Mouse (Mus musculus) limb, embryonic 11.5 days (tissue): ENCODE measurements around the gene Fam161a. TPM values are rescaled to one million over a fixed set of nuclear protein-coding genes. Genes with fewer than 3 reads are reported as not detected.
"Not testable (repeated sequence)": the region's sequence is repeated elsewhere in the genome, so short reads cannot be mapped to it uniquely, and the experiment has no call there.

ENCODE experiments used
- ATAC-seq: fragments of 200-750 bp; cut with Nextera tagmentation; 2 replicates; pipeline ENCODE4 v1.8.0; 2017; ENCODE audit warnings: low read depth; ENCODE audit not compliant: insufficient number of reproducible peaks, low FRiP score, low TSS enrichment
- DNase-seq: peaks from one replicate; pipeline ENCODE4 v3.0.0-alpha.2; 2015; ENCODE audit warnings: low spot score
- H3K27ac ChIP-seq: fragments of 300-500 bp; sonication (generic); replicated peaks from 2 replicates; pipeline ENCODE4 v1.5.1; 2014; ENCODE audit warnings: low read depth, mild to moderate bottlenecking, low read length
- H3K27me3 ChIP-seq: fragments of 300-500 bp; sonication (generic); 2 replicates; pipeline ENCODE4 v1.6.1; 2014; ENCODE audit warnings: mild to moderate bottlenecking, low read length, mixed read lengths; ENCODE audit not compliant: control insufficient read depth, insufficient read depth
- H3K36me3 ChIP-seq: fragments of 300-500 bp; sonication (generic); 2 replicates; pipeline ENCODE4 v1.6.1; 2014; ENCODE audit warnings: mild to moderate bottlenecking, low read length, moderate library complexity, mixed read lengths; ENCODE audit not compliant: control insufficient read depth, insufficient read depth
- H3K4me1 ChIP-seq: fragments of 300-500 bp; sonication (generic); 2 replicates; pipeline ENCODE4 v1.6.1; 2014; ENCODE audit warnings: low read length, mixed read lengths; ENCODE audit not compliant: control insufficient read depth, insufficient read depth
- H3K4me2 ChIP-seq: fragments of 300-500 bp; sonication (generic); 2 replicates; pipeline ENCODE4 v1.6.1; 2014; ENCODE audit warnings: low read depth, mild to moderate bottlenecking, moderate library complexity; ENCODE audit not compliant: severe bottlenecking
- H3K4me3 ChIP-seq: fragments of 300-500 bp; sonication (generic); 2 replicates; pipeline ENCODE4 v1.5.1; 2014; ENCODE audit warnings: low read depth, low read length
- H3K9ac ChIP-seq: fragments of 300-500 bp; sonication (generic); 2 replicates; pipeline ENCODE4 v1.6.1; 2014; ENCODE audit warnings: mild to moderate bottlenecking, low read length
- H3K9me3 ChIP-seq: fragments of 300-500 bp; sonication (generic); 2 replicates; pipeline ENCODE4 v1.6.1; 2016; ENCODE audit warnings: low read length; ENCODE audit not compliant: control insufficient read depth
- WGBS: fragments of 180-500 bp; shearing (Covaris S2); extraction: QIAGEN DNeasy Blood & Tissue Kit; methylation state at CpG from one replicate; pipeline ENCODE4 v1.1.7; 2014; 5-methylcytosine and 5-hydroxymethylcytosine counted together
- polyA plus RNA-seq: library from polyadenylated mRNA; unstranded; fragments of >200 nt; fragmentation: Nextera tagmentation; extraction: Ambion mirVana; gene quantifications from 2 replicates; pipeline ENCODE4 v1.2.1, GENCODE M21; 2014

The Fam161a gene
- polyA plus RNA-seq, 1 experiment from 2014 or later: 2.5 TPM

DNA sequence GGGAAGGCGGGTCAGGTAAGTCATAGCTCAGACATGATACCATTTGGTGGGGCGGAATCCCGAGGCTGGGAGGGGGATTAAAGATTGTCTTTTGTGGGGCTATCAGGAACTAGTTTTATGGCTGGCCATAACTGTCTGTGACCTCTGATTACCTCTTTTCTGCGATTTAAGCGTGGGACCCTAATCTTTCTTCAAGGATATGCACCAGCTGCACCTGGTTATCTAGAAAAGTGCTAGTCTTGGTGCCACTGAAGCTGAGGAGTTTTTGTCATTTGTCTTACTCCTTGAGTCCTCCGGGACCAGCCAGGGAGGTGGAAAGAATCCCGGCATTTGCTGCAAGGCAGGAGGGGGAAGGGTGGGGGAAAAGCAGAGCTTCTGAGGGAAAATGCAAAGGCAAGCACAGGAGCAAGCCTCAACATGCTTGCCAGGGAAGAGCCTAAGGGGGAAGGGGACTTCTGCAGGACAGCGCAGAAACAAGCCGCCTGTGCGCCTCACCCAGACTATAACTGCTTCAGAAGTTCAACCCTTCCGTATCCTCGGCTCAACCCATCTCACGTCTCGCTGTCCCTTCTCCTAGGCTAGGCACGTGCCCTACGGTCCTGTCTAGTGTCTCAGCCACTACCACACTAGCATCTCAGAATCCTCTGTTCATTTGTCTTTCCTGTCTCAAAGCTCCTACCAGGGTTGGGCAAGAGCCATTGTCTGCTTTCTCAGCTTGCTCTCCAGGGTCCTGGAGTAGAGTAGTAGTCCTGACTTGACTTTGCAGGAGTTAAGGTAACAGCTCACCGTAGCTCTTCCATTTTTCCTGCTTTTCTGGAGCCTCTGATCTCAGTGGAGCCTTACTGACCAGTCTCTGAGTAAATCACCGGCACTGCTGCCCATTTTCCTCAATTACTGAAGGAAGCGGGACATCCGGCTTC, 40.6 kb downstream of the Fam161a start:
- H3K27ac ChIP-seq: no peak overlapping the region
- H3K4me3 ChIP-seq: no peak overlapping the region
- no peaks in the 10 kb centered on the region for H3K36me3 ChIP-seq
- H3K9me3 ChIP-seq: no peaks in the 10 kb centered on the region
- no peaks in the 10 kb centered on the region for H3K4me1 ChIP-seq
- no peaks in the 10 kb centered on the region for H3K27me3 ChIP-seq
- 20% methylated on average over 20 of the region's 20 CpGs for WGBS
- ATAC-seq (no peak), DNase-seq (peak; percentile 38)
- H3K4me2 ChIP-seq: peak overlapping the region; percentile 25; the same call in 1 of the 2 replicates
- no peak overlapping the region for H3K9ac ChIP-seq

DNA sequence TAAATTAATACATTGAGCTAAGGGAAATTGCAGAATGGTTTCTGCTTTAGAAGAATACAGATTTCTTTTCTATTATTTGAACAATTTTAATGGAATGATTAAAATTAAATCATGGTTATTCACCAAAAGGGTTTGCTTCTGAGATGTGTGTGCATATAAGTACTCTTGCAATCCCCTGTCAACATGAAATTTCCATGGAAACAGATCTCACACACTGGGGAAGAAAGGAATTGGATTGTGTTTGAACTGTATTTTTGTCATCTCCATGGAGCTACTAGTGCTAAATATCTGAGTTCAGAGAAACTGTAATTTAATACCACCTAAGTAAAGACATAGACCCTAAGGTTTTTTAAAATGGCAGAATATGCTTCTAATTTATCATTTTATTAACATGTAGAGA, 42.3 kb downstream of the Fam161a start:
- H3K9ac ChIP-seq: no peak overlapping the region

GRCm38 (mm10) chr11:23052353-23052752, 45.0 kb downstream of the Fam161a start:
- H3K27me3 ChIP-seq: no peaks in the 10 kb centered on the region
- no peak overlapping the region for H3K27ac ChIP-seq
- DNase-seq (no peak), ATAC-seq (no peak)
- no peaks in the 10 kb centered on the region for H3K36me3 ChIP-seq
- H3K4me3 ChIP-seq: no peak overlapping the region
- H3K4me2 ChIP-seq: no peak overlapping the region
- 73% methylated on average over 4 of the region's 4 CpGs for WGBS
- no peaks in the 10 kb centered on the region for H3K9me3 ChIP-seq
- no peak overlapping the region for H3K9ac ChIP-seq
- H3K4me1 ChIP-seq: no peaks in the 10 kb centered on the region

More for the DNA sequence above, 42.3 kb downstream of the Fam161a start:
- Histone ChIP-seq H3K4me2 (no peak overlapping the region), H3K27ac (no peak overlapping the region), H3K4me3 (no peak overlapping the region), H3K4me1 (no peaks in the 10 kb centered on the region), H3K36me3 (no peaks in the 10 kb centered on the region), H3K27me3 (no peaks in the 10 kb centered on the region), H3K9me3 (no peaks in the 10 kb centered on the region)
- ATAC-seq (no peak), DNase-seq (no peak)

GRCm38 (mm10) chr11:23063153-23063552, 55.8 kb downstream of the Fam161a start:
- Histone ChIP-seq H3K4me3 (no peak overlapping the region), H3K4me2 (no peak overlapping the region), H3K36me3 (no peaks in the 10 kb centered on the region), H3K9me3 (no peaks in the 10 kb centered on the region), H3K4me1 (no peaks in the 10 kb centered on the region), H3K27me3 (no peaks in the 10 kb centered on the region), H3K9ac (no peak overlapping the region), H3K27ac (no peak overlapping the region)
- no peak for DNase-seq
- WGBS: 82% methylated on average over 6 of the region's 6 CpGs
- no peak for ATAC-seq

DNA sequence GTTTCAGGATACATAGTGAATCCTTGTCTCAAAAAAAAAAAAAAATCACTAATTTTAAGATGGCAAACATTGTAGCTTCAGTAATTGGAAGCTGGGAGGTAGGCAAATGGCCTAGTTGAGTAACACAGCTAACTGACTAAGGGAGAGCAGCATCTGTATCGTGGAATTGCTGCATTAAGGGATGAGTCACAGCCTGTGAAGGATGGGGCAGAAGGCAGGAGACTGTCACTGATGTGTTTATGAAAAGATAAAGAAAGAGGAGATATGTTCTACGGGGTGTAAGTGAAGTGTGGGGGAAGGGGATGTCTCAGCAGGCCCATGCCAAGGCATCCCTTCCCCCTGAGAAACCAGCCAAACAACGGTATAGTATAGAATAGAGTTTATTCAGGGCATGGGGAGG, 56.5 kb downstream of the Fam161a start:
- Histone ChIP-seq H3K36me3 (no peaks in the 10 kb centered on the region), H3K4me2 (no peak overlapping the region), H3K9me3 (no peaks in the 10 kb centered on the region), H3K4me3 (no peak overlapping the region), H3K27me3 (no peaks in the 10 kb centered on the region), H3K27ac (no peak overlapping the region), H3K4me1 (no peaks in the 10 kb centered on the region), H3K9ac (no peak overlapping the region)
- DNase-seq (no peak), ATAC-seq (no peak)
- WGBS: 66% methylated on average over 3 of the region's 3 CpGs

DNA sequence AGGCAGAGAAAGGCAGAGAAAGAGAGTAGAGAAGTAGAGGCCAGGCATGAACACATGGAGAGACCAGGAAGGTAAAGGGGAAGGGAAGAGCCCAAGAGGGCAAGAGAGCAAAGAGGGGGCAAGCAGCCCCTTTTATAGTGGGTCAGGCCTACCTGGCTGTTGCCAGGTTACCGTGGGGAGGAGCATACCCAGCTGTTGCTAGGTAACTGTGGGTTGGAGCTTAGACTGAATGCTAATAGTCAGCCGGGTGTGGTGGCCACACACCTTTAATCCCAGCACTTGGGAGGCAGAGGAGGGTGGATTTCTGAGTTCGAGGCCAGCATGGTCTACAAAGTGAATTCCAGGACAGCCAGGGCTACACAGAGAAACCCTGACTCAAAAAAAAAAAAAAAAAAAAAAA, 56.9 kb downstream of the Fam161a start:
- DNase-seq: not testable (repeated sequence)

GRCm38 (mm10) chr11:23065167-23065668, 57.9 kb downstream of the Fam161a start:
- Histone ChIP-seq H3K9ac (no peak overlapping the region), H3K4me1 (no peaks in the 10 kb centered on the region), H3K27me3 (no peaks in the 10 kb centered on the region), H3K27ac (no peak overlapping the region), H3K4me3 (no peak overlapping the region), H3K9me3 (no peaks in the 10 kb centered on the region), H3K36me3 (no peaks in the 10 kb centered on the region), H3K4me2 (no peak overlapping the region)
- 90% methylated on average over 2 of the region's 2 CpGs for WGBS
- no peak for ATAC-seq
- no peak for DNase-seq

More for the DNA sequence above, 56.9 kb downstream of the Fam161a start:
- H3K9me3 ChIP-seq, H3K27ac ChIP-seq, ATAC-seq, H3K27me3 ChIP-seq, H3K4me3 ChIP-seq, H3K9ac ChIP-seq, H3K4me1 ChIP-seq, H3K36me3 ChIP-seq, H3K4me2 ChIP-seq: not testable (repeated sequence)
- 49% methylated on average over 3 of the region's 3 CpGs for WGBS

GRCm38 (mm10) chr11:23067395-23068136, 60.2 kb downstream of the Fam161a start:
- under 1% methylated on average over 49 of the region's 49 CpGs for WGBS
- Histone ChIP-seq H3K9ac (peak overlapping the region; percentile 84), H3K9me3 (no peaks in the 10 kb centered on the region), H3K4me3 (peak overlapping the region; percentile 57), H3K27ac (no peak overlapping the region), H3K4me1 (no peaks in the 10 kb centered on the region), H3K27me3 (no peaks in the 10 kb centered on the region), H3K4me2 (peak overlapping the region; percentile 80), H3K36me3 (no peaks in the 10 kb centered on the region)
- DNase-seq: peak; percentile 89
- ATAC-seq: peak; percentile 99
